Mouse (Mus musculus) adrenal gland, adult 18-20 months (tissue): ENCODE results near the gene Ppp1r21. TPM values are rescaled to one million over a fixed set of nuclear protein-coding genes. Genes with fewer than 3 reads are reported as not detected.
A peak's percentile ranks its signal among the peaks of the same experiment; 100 is the strongest.

ENCODE experiments used
- DNase-seq, 2 experiments: peaks; one replicate each; pipeline ENCODE4 v3.0.0; 2021 to 2022; ENCODE audit warnings: low spot score in 2 of 2
- long read RNA-seq, 2 experiments: library from polyadenylated mRNA; stranded (forward); transcript quantifications; one replicate each; pipeline ENCODE4 v2.0.0; 2021
- total RNA-seq, 2 experiments: library from RNA; stranded (reverse); gene quantifications; 1 replicate in 1 of 2; 2 replicates in 1 of 2; pipeline ENCODE4 v1.2.3; 2021

The Ppp1r21 gene
- total RNA-seq: 10 to 100 TPM; 40.0 to 48.9 TPM
- long read RNA-seq, experiment 1, transcript Ppp1r21-201 (22 exons, 3,141 nt): major isoform, 25 of 30 reads
- long read RNA-seq, experiment 1, partial matches to known transcripts: 2 of 30 reads
- long read RNA-seq, experiment 1, other reads (novel, unspliced or antisense): 3 of 30 reads
- long read RNA-seq, experiment 2, transcript Ppp1r21-201 (22 exons, 3,141 nt): major isoform, 31 of 39 reads
- long read RNA-seq, experiment 2, partial matches to known transcripts: 4 of 39 reads
- long read RNA-seq, experiment 2, other reads (novel, unspliced or antisense): 4 of 39 reads

DNA sequence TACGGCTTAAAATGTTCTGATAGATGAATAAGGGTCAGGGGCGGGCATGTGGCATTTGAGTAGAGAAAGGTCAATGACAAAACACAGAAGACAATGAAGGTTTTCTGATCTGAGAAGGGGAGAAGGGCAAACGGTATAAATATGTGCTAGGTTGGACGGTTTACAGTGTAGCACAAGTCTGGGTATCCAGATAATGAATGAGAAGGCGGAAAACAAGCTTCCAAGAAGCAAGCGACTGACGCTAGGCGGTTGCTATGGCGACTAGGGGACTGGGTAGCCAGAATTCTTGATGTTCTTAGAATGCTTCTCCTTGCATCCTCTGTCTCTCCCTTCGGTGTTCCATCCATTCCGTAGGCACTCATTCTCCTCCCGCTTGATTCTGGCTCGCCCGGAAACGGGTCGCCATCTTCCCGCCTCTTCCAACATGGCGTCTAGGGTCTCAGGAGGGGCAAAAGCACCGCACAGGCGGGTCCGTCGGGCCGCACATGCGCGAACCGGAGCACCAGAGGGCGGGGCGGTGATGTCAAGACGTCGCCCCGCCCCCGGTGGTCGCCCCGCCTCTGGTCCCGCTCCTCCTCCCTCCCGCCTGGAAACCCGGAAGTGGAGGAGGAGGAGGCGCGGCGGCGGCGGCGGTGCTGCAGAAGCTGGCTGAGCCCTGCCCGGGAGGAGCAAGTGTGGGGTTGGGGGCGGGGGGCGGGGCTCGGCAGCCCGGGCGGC is at the start of gene Ppp1r21:
Ppp1r21 (plus strand) TSS at position 600 of the 717 bp plus-strand sequence.
- peak; percentile 95 to 97 for DNase-seq

- no peak for DNase-seq
Observed at GRCm38 (mm10) chr17:88480369-88480768, 49.5 kb upstream of the Ppp1r21 start.

DNA sequence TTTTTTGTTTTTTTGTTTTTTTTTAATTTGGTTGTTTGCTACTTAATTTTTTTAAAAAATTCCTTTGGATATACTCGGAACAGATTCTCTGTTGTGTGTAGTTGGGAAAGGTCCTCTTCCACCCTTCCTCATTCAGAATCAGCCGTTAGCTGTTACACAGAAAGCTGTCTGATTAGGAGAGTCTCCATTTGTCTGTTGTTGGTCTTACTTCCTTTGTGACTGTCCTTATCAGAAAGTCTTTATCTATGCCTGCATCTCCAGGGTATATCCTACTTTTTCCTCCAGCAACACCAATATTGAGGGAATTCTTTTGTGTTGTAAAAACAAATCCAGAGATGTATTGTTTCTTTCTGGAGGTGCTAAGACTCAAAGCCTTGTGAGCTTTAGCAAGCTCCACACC is 48.9 kb upstream of the Ppp1r21 start:
- DNase-seq: no peak

DNA sequence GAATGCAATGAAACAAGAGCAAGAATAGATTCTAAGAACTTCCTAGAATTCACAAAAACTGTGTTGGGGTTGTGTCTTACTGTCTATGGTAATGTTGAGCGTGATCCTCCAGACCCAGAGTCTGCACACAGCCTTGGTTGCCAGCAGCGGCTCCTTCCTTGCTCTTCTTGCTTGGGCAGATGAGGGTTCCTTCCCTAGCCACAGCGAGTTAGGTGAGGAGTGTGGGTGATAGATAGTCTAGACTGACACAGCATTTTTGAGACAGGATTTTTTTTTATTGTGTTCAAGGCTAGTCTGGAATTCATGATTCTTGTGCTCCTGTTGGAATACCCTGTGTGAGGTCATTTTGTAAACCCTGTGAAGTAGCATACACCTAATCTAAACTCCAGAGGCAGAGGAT is 48.3 kb upstream of the Ppp1r21 start:
- DNase-seq: no peak

DNA sequence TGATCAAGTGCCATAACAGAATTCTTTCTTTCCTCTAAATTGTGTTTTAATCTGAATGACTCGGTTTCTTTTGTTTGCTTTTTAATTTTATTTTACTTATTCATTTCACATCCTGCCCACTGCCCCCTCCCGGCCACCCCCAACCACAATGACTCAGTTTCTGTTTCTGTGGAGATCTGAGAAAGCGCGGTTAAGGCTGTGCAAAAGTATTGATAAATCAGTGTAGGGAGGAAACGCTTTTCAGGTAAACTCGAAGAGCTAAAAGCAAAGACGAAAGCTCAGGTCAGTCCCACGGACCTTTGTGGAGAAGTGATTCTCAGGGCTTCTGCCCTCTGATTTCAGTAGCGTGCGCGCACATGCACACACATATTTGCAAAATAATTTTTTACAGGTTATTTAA is 45.4 kb upstream of the Ppp1r21 start:
- DNase-seq: no peak

DNA sequence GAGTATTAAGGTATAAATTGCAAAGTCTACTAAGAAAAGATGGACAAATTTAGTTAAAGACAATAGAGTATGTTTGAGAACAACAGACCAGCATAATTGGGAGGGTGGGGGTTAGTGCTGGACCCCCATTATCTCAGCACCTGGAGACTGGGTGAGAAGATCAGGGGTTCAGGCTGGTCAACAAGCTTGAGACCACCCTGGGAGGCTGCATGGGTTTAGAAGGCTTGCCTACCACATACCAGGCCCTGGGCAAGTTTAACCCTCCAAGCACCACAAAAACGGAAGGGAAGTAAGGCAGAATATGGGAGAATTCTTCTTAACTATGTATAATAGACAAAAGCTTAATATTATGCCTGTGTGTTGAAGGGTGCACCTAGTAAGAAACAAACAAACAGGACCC is 45.0 kb upstream of the Ppp1r21 start:
- DNase-seq: no peak

DNA sequence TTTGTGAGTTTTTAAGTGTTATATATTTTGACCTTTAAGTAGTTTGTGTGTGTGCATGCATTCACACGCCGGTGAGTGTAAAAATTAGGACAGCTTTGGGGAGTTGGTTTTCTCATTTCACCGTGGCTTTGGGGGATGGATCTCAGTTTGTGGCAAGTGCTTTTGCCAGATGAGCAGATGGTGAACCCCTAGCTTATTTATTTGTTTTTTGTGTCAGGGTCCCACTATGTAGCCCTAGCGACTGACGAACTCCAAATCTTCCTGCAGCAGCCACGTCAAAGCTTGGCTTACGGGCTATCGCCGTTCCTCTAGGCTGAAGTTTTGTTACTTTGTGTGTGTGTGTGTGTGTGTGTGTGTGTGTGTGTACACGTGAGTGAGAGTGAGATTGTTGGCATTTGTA is 39.4 kb upstream of the Ppp1r21 start:
- no peak for DNase-seq

DNA sequence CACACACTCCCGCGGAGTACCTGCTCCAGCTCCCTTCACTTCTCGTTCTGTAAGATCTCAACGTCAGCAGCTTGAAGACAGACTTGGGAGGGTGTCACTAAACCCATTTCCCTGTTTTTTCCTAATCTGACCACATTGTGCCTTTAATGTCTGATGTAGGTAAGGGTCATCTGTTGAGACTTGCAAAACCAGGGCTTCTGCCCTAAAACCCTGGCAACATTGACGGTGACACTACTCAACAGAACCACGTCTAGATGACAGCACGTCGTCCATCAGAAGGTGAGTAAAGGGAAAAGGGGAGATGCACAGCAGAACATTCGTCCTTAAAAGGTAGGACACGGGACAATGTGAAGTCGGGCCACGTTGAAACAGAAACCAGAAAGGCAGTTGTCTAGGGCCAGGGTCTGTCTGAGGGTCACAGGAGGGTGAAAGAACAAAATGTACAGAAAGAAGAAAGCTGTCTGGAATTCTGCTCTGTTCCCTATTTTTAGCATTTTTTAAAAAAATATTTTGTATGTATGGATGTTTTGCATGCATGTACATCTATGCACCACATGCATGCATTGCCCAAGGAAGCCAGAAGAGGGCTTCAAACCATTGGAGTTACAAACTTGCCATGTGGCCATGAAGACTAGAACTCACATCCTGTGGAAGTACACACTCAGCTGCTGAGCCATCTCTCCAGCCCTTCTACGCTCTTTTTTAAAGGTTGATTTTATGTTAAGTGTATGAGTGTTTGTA is 38.4 kb upstream of the Ppp1r21 start:
- DNase-seq: no peak

GRCm38 (mm10) chr17:88492107-88492460 is 37.8 kb upstream of the Ppp1r21 start:
- no peak for DNase-seq

GRCm38 (mm10) chr17:88493551-88493950 is 36.4 kb upstream of the Ppp1r21 start:
- DNase-seq: no peak

GRCm38 (mm10) chr17:88494121-88494771 is 35.7 kb upstream of the Ppp1r21 start:
- DNase-seq: no peak

GRCm38 (mm10) chr17:88494772-88495132 is 35.2 kb upstream of the Ppp1r21 start:
- DNase-seq: no peak

- DNase-seq: no peak
Observed at GRCm38 (mm10) chr17:88498090-88498682, 31.7 kb upstream of the Ppp1r21 start.

- DNase-seq: no peak
Observed at GRCm38 (mm10) chr17:88504056-88504455, 25.9 kb upstream of the Ppp1r21 start.

- DNase-seq: no peak
Observed at GRCm38 (mm10) chr17:88505275-88505723, 24.6 kb upstream of the Ppp1r21 start.

- no peak for DNase-seq
Observed at GRCm38 (mm10) chr17:88505941-88506340, 24.0 kb upstream of the Ppp1r21 start.

DNA sequence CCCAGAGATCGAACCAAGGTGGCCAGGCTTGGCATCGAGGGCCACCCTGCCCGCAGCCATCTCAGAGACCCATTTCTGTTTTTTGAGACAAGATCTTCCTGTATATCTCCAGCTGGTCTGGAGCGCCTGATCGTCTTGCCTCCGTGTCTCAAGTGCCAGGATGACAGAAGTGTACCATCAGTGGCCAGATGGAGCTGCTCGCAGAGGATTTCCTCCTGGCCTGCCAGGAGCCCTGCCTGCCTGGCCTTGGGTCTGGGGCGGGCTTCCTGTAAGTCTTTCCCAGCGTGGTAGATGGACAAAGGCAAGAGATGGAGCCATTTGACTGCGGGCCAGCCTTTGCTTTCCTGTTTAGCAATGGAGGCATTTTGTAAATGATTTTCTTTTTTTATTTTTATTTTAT is 22.5 kb upstream of the Ppp1r21 start:
- DNase-seq: no peak

GRCm38 (mm10) chr17:88508846-88509508 is 20.9 kb upstream of the Ppp1r21 start:
- DNase-seq: peak; percentile 71 to 77

DNA sequence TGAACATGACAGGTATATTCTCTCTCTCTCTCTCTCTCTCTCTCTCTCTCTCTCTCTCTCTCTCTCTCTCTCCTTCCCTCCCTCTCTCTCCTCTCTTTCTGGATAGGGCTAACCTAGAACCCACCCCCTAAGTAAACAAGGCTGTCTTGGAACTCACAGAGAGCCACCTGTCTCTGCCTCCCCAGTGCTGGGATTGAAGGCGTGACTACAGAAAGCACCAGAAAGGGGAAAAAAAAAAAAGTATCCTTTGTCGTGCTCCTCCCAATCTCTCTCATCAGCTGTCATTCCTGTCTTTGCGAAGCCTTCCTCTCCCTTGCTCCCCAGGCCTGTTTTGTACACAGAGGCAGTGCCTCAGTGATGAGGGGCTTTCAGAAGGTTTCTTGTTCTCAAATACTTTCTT is 19.9 kb upstream of the Ppp1r21 start:
- no peak for DNase-seq

GRCm38 (mm10) chr17:88511095-88511551 is 18.8 kb upstream of the Ppp1r21 start:
- peak; percentile 85 for DNase-seq
